Comparison of ENCODE assay signal across 10 mouse cellular contexts in the genomic region with DNA sequence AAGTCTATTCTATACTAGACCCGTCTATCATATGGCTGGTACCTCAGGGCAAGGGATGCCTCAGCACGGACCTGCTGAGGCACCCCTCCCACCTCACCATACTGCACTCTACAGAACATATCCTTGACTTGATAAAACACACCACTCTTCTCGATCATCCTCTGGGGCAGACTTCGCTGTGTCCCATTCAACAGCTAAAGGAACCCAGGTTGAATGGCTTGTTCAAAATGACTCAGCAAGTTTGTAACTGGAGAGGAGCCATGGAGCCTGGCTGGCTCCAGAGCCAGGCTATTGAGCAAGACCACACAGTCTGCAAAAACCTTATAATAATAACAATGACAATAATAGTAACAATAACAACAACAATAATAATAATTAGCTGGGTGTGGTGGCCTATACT. TPM values are rescaled to one million over a fixed set of nuclear protein-coding genes. Genes with fewer than 3 reads are reported as not detected.
DNase-seq lines count a peak whose midpoint lies in the region; ATAC-seq and TF ChIP-seq lines count a peak whose summit lies in the region.
"Had no signal": no experiment of that assay in that cellular context is flagged by ENCODE, and none has a peak within 500 bp of the region (broad histone marks: within the 10 kb centered on the region; RNA-seq: fewer than 3 reads in every experiment).

No protein-coding gene starts in this region.

- peak; percentile 42; the same call in 1 of the 2 replicates for ATAC-seq in megakaryocyte-erythroid progenitor cell, adult 5-6 weeks (replicated peaks; ENCODE audit: low FRiP score, low TSS enrichment, poor library complexity, severe bottlenecking)
- ATAC-seq: midbrain, embryonic 13.5 days had no signal

- intact Hi-C loops in left cerebral cortex, adult 2 months (cut with DNase I) = no loop called here

- H3K36me3 ChIP-seq in liver, adult 2 months (ENCODE audit: control insufficient read depth, insufficient read depth, low read length) = no peaks in the 10 kb centered on the region
- H3K36me3 ChIP-seq: midbrain, embryonic 13.5 days had no signal

- peaks cover 16% of the 10 kb centered on the region; the same call in 1 of the 2 replicates for H3K79me2 ChIP-seq in liver, adult 2 months (ENCODE audit: control insufficient read depth, insufficient read depth, low read length)

- peaks cover 26% of the 10 kb centered on the region for H3K4me1 ChIP-seq in liver, adult 2 months (ENCODE audit: control insufficient read depth, insufficient read depth, low read length)

- no peak for TF ChIP-seq CTCF in liver, adult 2 months (IDR thresholded peaks at IDR 0.05; ENCODE audit: low read depth, low read length)
- TF ChIP-seq CTCF in left cerebral cortex, adult 2 months (IDR thresholded peaks at IDR 0.05) = no peak

- H3K4me3 ChIP-seq in liver, adult 2 months (ENCODE audit: insufficient read depth, low read depth, low read length) = no peak overlapping the region
- H3K4me3 ChIP-seq in left cerebral cortex, adult 2 months = no peak overlapping the region
- H3K4me3 ChIP-seq: midbrain, embryonic 13.5 days had no signal

- DNase-seq in liver, adult 2 months (ENCODE audit: extremely low read depth, low read depth, low spot score) = peak; percentile 82
- DNase-seq in liver (no peak), NIH3T3 (ENCODE audit: low read depth) (peak; percentile 90)
- DNase-seq in heart, adult 8-10 months (ENCODE audit: low spot score) = peak; percentile 68
- no peak for DNase-seq in left cerebral cortex, adult 2 months (ENCODE audit: extremely low spot score in 1 of 2, low spot score in 2 of 2)
- DNase-seq in spleen, adult 18-20 months = no peak
- DNase-seq: embryo, embryonic 11 days; left cerebral cortex, postnatal 4 days had no signal

- TF ChIP-seq POLR2A in liver, adult 2 months (IDR thresholded peaks at IDR 0.05; ENCODE audit: extremely low read depth, insufficient read depth, low read length) = no peak

- H3K27ac ChIP-seq in liver, adult 2 months (replicated peaks; ENCODE audit: insufficient read depth, low read depth, low read length) = peak overlapping the region; percentile 59
- no peak overlapping the region; the same call in 1 of the 2 replicates for H3K27ac ChIP-seq in left cerebral cortex, adult 2 months
- H3K27ac ChIP-seq: midbrain, embryonic 13.5 days had no signal

- 41% methylated on average over 4 of the region's 4 CpGs for WGBS in liver, adult 2 months

- no peak overlapping the region for H3K9ac ChIP-seq in liver, adult 2 months (ENCODE audit: low read depth, low read length)
- H3K9ac ChIP-seq: midbrain, embryonic 13.5 days had no signal

- H3K27me3 ChIP-seq in liver, adult 2 months (ENCODE audit: control insufficient read depth, insufficient read depth, low read length) = no peaks in the 10 kb centered on the region
- H3K27me3 ChIP-seq: midbrain, embryonic 13.5 days had no signal

RNA-seq across cellular contexts. Expression of a gene that starts 13.9 kb away (rescaled TPM):
- total RNA-seq in liver, adult 2 months (2014; rRNA removed) = 5.2 and 7.4 TPM in 2 replicates
- 5.9 and 8.6 TPM in 2 replicates for polyA plus RNA-seq in liver, adult 2 months (2012; rRNA removed)
- 10 to 100 TPM; 47.2 to 63.1 (median 52.7) TPM for total RNA-seq in heart, adult 8-10 months (2022)
- total RNA-seq in megakaryocyte-erythroid progenitor cell, adult 5-6 weeks (2014; fragmentation: Nextera tagmentation) = 30.7 and 46.4 TPM in 2 replicates
- total RNA-seq in megakaryocyte-erythroid progenitor cell, adult 5-6 weeks (2017) = 16.0 and 36.4 TPM in 2 replicates
- 100 to 1,000 TPM in 1 of 2 experiments, 10 to 100 TPM in 1; 85.8 to 101 TPM for total RNA-seq in left cerebral cortex, adult 2 months (2021)

RNA-seq across cellular contexts. Expression of a gene that starts 24.2 kb away (rescaled TPM):
- total RNA-seq in liver, adult 2 months (2014; rRNA removed) = 10.0 and 11.4 TPM in 2 replicates
- 6.8 and 8.3 TPM in 2 replicates for polyA plus RNA-seq in liver, adult 2 months (2012; rRNA removed)
- total RNA-seq in heart, adult 8-10 months (2022) = 10 to 100 TPM; 27.1 to 34.5 (median 29.8) TPM
- total RNA-seq in megakaryocyte-erythroid progenitor cell, adult 5-6 weeks (2014; fragmentation: Nextera tagmentation) = 19.6 and 30.4 TPM in 2 replicates
- 15.0 and 18.2 TPM in 2 replicates for total RNA-seq in megakaryocyte-erythroid progenitor cell, adult 5-6 weeks (2017)
- 10 to 100 TPM; 45.2 to 51.5 TPM for total RNA-seq in left cerebral cortex, adult 2 months (2021)

Comparison
In these comparisons a context has a peak if more than half of its experiments do, and no peak if none do; other contexts are left out.
1. DNase-seq: peak in liver, adult 2 months (single experiment), NIH3T3 (single experiment) and heart, adult 8-10 months (single experiment); none in liver (single experiment), left cerebral cortex, adult 2 months (0 of 2) and spleen, adult 18-20 months (0 of 2).